ENCODE assay signal across 10 mouse cellular contexts in the genomic region with DNA sequence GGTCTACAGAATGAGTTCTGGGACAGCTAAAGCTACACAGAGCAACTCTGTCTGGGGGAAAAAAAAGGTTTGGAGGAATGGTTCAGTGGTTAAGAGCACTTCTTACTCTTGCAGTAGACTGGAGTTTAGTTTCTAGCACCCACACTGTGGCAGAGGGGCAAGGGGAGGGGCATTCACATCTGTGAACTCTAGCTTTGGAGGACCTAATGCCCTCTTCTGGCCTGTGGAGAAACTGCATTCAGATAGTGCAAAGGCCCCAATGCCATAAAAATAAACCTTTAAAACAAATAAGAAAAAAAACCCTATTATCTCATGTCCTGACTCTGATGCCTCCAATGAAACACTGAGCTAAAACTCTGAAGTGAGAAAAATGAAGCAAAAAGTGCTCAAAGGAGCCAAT. TPM values are rescaled to one million over a fixed set of nuclear protein-coding genes. Genes with fewer than 3 reads are reported as not detected.
A peak's percentile ranks its signal among the peaks of the same experiment; 100 is the strongest.
DNase-seq lines count a peak whose midpoint lies in the region; TF ChIP-seq lines count a peak whose summit lies in the region.
"Had no signal": no experiment of that assay in that cellular context is flagged by ENCODE, and none has a peak within 500 bp of the region (broad histone marks: within the 10 kb centered on the region; RNA-seq: fewer than 3 reads in every experiment).

No protein-coding gene starts in this region.

- no peaks in the 10 kb centered on the region for H3K36me3 ChIP-seq in heart, embryonic 10.5 days

- no peak overlapping the region for H3K27ac ChIP-seq in bone marrow, adult 2 months (ENCODE audit: control insufficient read depth, insufficient read depth, low read depth, low read length, poor library complexity)
- H3K27ac ChIP-seq in heart, embryonic 10.5 days: no peak overlapping the region

- no peak for TF ChIP-seq POLR2A in bone marrow, adult 2 months (IDR thresholded peaks at IDR 0.05; ENCODE audit: borderline replicate concordance, control insufficient read depth, low read depth, low read length)

- H3K4me3 ChIP-seq in bone marrow, adult 2 months (replicated peaks; ENCODE audit: control insufficient read depth, low read depth, low read length): no peak overlapping the region
- no peak overlapping the region for H3K4me3 ChIP-seq in heart, embryonic 10.5 days
- H3K4me3 ChIP-seq: megakaryocyte, embryonic 14.5 days had no signal

- TF ChIP-seq CTCF in bone marrow, adult 2 months (IDR thresholded peaks at IDR 0.05; ENCODE audit: control insufficient read depth, insufficient read depth, low read length): peak; percentile 40; the same call in 1 of the 2 replicates

- no peaks in the 10 kb centered on the region for H3K9me3 ChIP-seq in heart, embryonic 10.5 days
- H3K9me3 ChIP-seq: megakaryocyte, embryonic 14.5 days had no signal

- no peaks in the 10 kb centered on the region for H3K27me3 ChIP-seq in heart, embryonic 10.5 days (ENCODE audit: insufficient read depth, poor library complexity, severe bottlenecking)

- peak; percentile 42 for DNase-seq in 3T3-L1 (ENCODE audit: low read depth, low spot score)
- DNase-seq in 416B (ENCODE audit: low read depth): peak; percentile 62
- DNase-seq in lung, postnatal 36 days: peak; percentile 62
- no peak for DNase-seq in heart, embryonic 10.5 days (ENCODE audit: low spot score)
- DNase-seq in adrenal gland, postnatal 4 days (ENCODE audit: low spot score in 2 of 2): no peak
- DNase-seq in right cerebral cortex, adult 18-20 months: no peak
- DNase-seq: cerebellum, adult 9-11 months; right cerebral cortex, postnatal 14 days had no signal

- H3K4me1 ChIP-seq in bone marrow, adult 2 months (ENCODE audit: control insufficient read depth, insufficient read depth, low read length): no peaks in the 10 kb centered on the region
- no peaks in the 10 kb centered on the region for H3K4me1 ChIP-seq in heart, embryonic 10.5 days

RNA-seq across cellular contexts. Expression of gene Rnf225, which starts 16.3 kb away (rescaled TPM):
- 0.47 and 0.74 TPM in 2 replicates for polyA plus RNA-seq in bone marrow, adult 2 months (2011; ENCODE audit: insufficient read depth, insufficient read length, low replicate concordance, missing spikeins)
- polyA plus RNA-seq in heart, embryonic 10.5 days (2016; fragmentation: Nextera tagmentation; extraction: Ambion mirVana): 1.1 TPM in 2 replicates
- under 1 TPM; 0.59 to 0.64 TPM for total RNA-seq in adrenal gland, postnatal 4 days (2021)

RNA-seq across cellular contexts. Expression of gene Rps5, which starts 21.4 kb away (rescaled TPM):
- 895 and 1,171 TPM in 2 replicates for polyA plus RNA-seq in bone marrow, adult 2 months (2011; ENCODE audit: insufficient read depth, insufficient read length, low replicate concordance, missing spikeins)
- polyA plus RNA-seq in heart, embryonic 10.5 days (2016; fragmentation: Nextera tagmentation; extraction: Ambion mirVana): 662 and 793 TPM in 2 replicates
- total RNA-seq in adrenal gland, postnatal 4 days (2021): 1,000 to 10,000 TPM; 1,322 to 1,347 TPM

RNA-seq across cellular contexts. Expression of gene Zfp324, which starts 22.1 kb away (rescaled TPM):
- polyA plus RNA-seq in bone marrow, adult 2 months (2011; ENCODE audit: insufficient read depth, insufficient read length, low replicate concordance, missing spikeins): 0.70 and 0.80 TPM in 2 replicates
- polyA plus RNA-seq in heart, embryonic 10.5 days (2016; fragmentation: Nextera tagmentation; extraction: Ambion mirVana): 7.8 and 8.4 TPM in 2 replicates
- 10 to 100 TPM; 12.7 to 13.5 TPM for total RNA-seq in adrenal gland, postnatal 4 days (2021)

RNA-seq across cellular contexts. Expression of gene Zfp446, which starts 34.2 kb away (rescaled TPM):
- polyA plus RNA-seq in bone marrow, adult 2 months (2011; ENCODE audit: insufficient read depth, insufficient read length, low replicate concordance, missing spikeins): 2.3 and 4.4 TPM in 2 replicates
- polyA plus RNA-seq in heart, embryonic 10.5 days (2016; fragmentation: Nextera tagmentation; extraction: Ambion mirVana): 8.2 and 8.4 TPM in 2 replicates
- 10 to 100 TPM in 1 of 2 experiments, 1 to 10 TPM in 1; 9.2 to 11.3 TPM for total RNA-seq in adrenal gland, postnatal 4 days (2021)

RNA-seq across cellular contexts. Expression of gene Zscan22, which starts 45.9 kb away (rescaled TPM):
- polyA plus RNA-seq in bone marrow, adult 2 months (2011; ENCODE audit: insufficient read depth, insufficient read length, low replicate concordance, missing spikeins): 2.3 and 2.6 TPM in 2 replicates
- 12.9 and 14.8 TPM in 2 replicates for polyA plus RNA-seq in heart, embryonic 10.5 days (2016; fragmentation: Nextera tagmentation; extraction: Ambion mirVana)
- total RNA-seq in adrenal gland, postnatal 4 days (2021): 10 to 100 TPM; 11.3 to 12.4 TPM

Comparison
In these comparisons a context has a peak if more than half of its experiments do, and no peak if none do; other contexts are left out.
1. DNase-seq: peak in 3T3-L1 (single experiment), 416B (single experiment) and lung, postnatal 36 days (single experiment); none in heart, embryonic 10.5 days (single experiment), adrenal gland, postnatal 4 days (0 of 2) and right cerebral cortex, adult 18-20 months (single experiment).